Mouse (Mus musculus) CD4-positive, CD25-positive, alpha-beta regulatory T cell, adult 2 months (primary cell): ENCODE data around the gene Lyst.
"Not testable (repeated sequence)": the region's sequence is repeated elsewhere in the genome, so short reads cannot be mapped to it uniquely, and the experiment has no call there.

ENCODE experiments used
- DNase-seq: peaks from one replicate; pipeline ENCODE4 v3.0.0-alpha.2; 2012; ENCODE audit warnings: low read depth, low spot score

The Lyst gene

GRCm38 (mm10) chr13:13635224-13635623 is 45.0 kb downstream of the Lyst start:
- no peak for DNase-seq

- DNase-seq: no peak
These were observed 47.4 kb downstream of the Lyst start for GRCm38 (mm10) chr13:13637577-13637976.

GRCm38 (mm10) chr13:13637981-13638380 is 47.8 kb downstream of the Lyst start:
- DNase-seq: no peak

GRCm38 (mm10) chr13:13638725-13639124 is 48.5 kb downstream of the Lyst start:
- DNase-seq: no peak

- no peak for DNase-seq
These were observed 57.1 kb downstream of the Lyst start for GRCm38 (mm10) chr13:13647296-13647695.

- DNase-seq: no peak
These were observed 65.3 kb downstream of the Lyst start for GRCm38 (mm10) chr13:13655453-13655852.

- not testable (repeated sequence) for DNase-seq
These were observed 75.9 kb downstream of the Lyst start for GRCm38 (mm10) chr13:13666103-13666502.

GRCm38 (mm10) chr13:13670669-13671068 is 80.5 kb downstream of the Lyst start:
- DNase-seq: peak; percentile 27

GRCm38 (mm10) chr13:13671585-13672328 is 81.6 kb downstream of the Lyst start:
- DNase-seq: no peak

GRCm38 (mm10) chr13:13674669-13675343 is 84.6 kb downstream of the Lyst start:
- no peak for DNase-seq

- DNase-seq: no peak
These were observed 87.7 kb downstream of the Lyst start for GRCm38 (mm10) chr13:13677871-13678270.

- DNase-seq: no peak
These were observed 91.4 kb downstream of the Lyst start for GRCm38 (mm10) chr13:13681642-13682041.

GRCm38 (mm10) chr13:13703476-13703875 is 113.3 kb downstream of the Lyst start:
- DNase-seq: no peak

- DNase-seq: not testable (repeated sequence)
These were observed 131.2 kb downstream of the Lyst start for GRCm38 (mm10) chr13:13721435-13721834.

- DNase-seq: no peak
These were observed 133.1 kb downstream of the Lyst start for GRCm38 (mm10) chr13:13723293-13723692.

GRCm38 (mm10) chr13:13723786-13724185 is 133.6 kb downstream of the Lyst start:
- DNase-seq: no peak

GRCm38 (mm10) chr13:13739232-13739631 is 149.0 kb downstream of the Lyst start:
- no peak for DNase-seq

GRCm38 (mm10) chr13:13745911-13746310 is 155.7 kb downstream of the Lyst start:
- DNase-seq: no peak

GRCm38 (mm10) chr13:13775778-13776494 is 185.7 kb downstream of the Lyst start:
- DNase-seq: peak; percentile 40

- no peak for DNase-seq
These were observed 186.9 kb downstream of the Lyst start for GRCm38 (mm10) chr13:13777052-13777451.

GRCm38 (mm10) chr13:13777696-13778095 is 187.5 kb downstream of the Lyst start:
- DNase-seq: no peak

- DNase-seq: no peak
These were observed 188.8 kb downstream of the Lyst start for GRCm38 (mm10) chr13:13778837-13779458.
